Mouse (Mus musculus) heart, adult 18-20 months (tissue): ENCODE results near the gene Lpgat1. TPM values are rescaled to one million over a fixed set of nuclear protein-coding genes. Genes with fewer than 3 reads are reported as not detected.

Experiments used
- DNase-seq, 2 experiments: peaks; one replicate each; pipeline ENCODE4 v3.0.0; 2021 to 2022; ENCODE audit warnings: mixed read lengths in 1 of 2
- total RNA-seq, 2 experiments: library from RNA; stranded (reverse); gene quantifications; 2 replicates each; pipeline ENCODE4 v1.2.3; 2021

Lpgat1 gene
- total RNA-seq, 2 experiments from 2014 or later = 99.5 to 111 TPM

GRCm38 (mm10) chr1:191805788-191806187 lies 88.2 kb downstream of the Lpgat1 start:
- no peak for DNase-seq

- DNase-seq = no peak
These were observed 89.1 kb downstream of the Lpgat1 start for GRCm38 (mm10) chr1:191806740-191807139.

GRCm38 (mm10) chr1:191807979-191808378 lies 90.3 kb downstream of the Lpgat1 start:
- no peak for DNase-seq

GRCm38 (mm10) chr1:191808688-191809223 lies 91.1 kb downstream of the Lpgat1 start:
- DNase-seq = no peak

GRCm38 (mm10) chr1:191811774-191812173 lies 94.1 kb downstream of the Lpgat1 start:
- DNase-seq = no peak

- no peak for DNase-seq
These were observed 95.5 kb downstream of the Lpgat1 start for GRCm38 (mm10) chr1:191812949-191813691.

GRCm38 (mm10) chr1:191814240-191814639 lies 96.6 kb downstream of the Lpgat1 start:
- peak in 1 of 2 experiments; percentile 32 for DNase-seq

- peak in 1 of 2 experiments; percentile 12 for DNase-seq
These were observed 97.3 kb downstream of the Lpgat1 start for GRCm38 (mm10) chr1:191814935-191815334.

GRCm38 (mm10) chr1:191816596-191816995 lies 99.0 kb downstream of the Lpgat1 start:
- no peak for DNase-seq

GRCm38 (mm10) chr1:191817418-191818144 lies 99.9 kb downstream of the Lpgat1 start:
- DNase-seq = peak; percentile 87 to 89

GRCm38 (mm10) chr1:191818145-191818631 lies 100.6 kb downstream of the Lpgat1 start:
- DNase-seq = no peak

- no peak for DNase-seq
These were observed 101.4 kb downstream of the Lpgat1 start for GRCm38 (mm10) chr1:191819026-191819425.

- no peak for DNase-seq
These were observed 103.3 kb downstream of the Lpgat1 start for GRCm38 (mm10) chr1:191820951-191821325.

GRCm38 (mm10) chr1:191821326-191822091 lies 103.9 kb downstream of the Lpgat1 start, which contains the start of gene Nek2:
Gene Nek2, plus strand, starts transcription at chr1:191821444.
- DNase-seq = peak; percentile 97 to 98

- DNase-seq = no peak
These were observed 111.5 kb downstream of the Lpgat1 start for GRCm38 (mm10) chr1:191829124-191829523.

- no peak for DNase-seq
These were observed 115.8 kb downstream of the Lpgat1 start for GRCm38 (mm10) chr1:191833396-191833795.

Other genes with a start within 250 kb of the Lpgat1 start
- under 1 TPM; 0.12 to 0.15 TPM for gene Dtl, start 142.3 kb upstream of the Lpgat1 start, total RNA-seq
- gene Ints7, start 142.2 kb upstream of the Lpgat1 start, total RNA-seq = 10 to 100 TPM in 1 of 2 experiments, 1 to 10 TPM in 1; 8.4 to 11.0 TPM
- under 1 TPM; 0.17 to 0.18 TPM for gene Nek2, start 103.6 kb downstream of the Lpgat1 start, total RNA-seq
- 10 to 100 TPM; 16.4 to 19.5 TPM for gene Slc30a1, start 188.9 kb downstream of the Lpgat1 start, total RNA-seq